Mouse (Mus musculus) C2C12 (cell line): ENCODE results near the gene Gys1.

Experiments used
- CEBPB ChIP-seq: IDR thresholded peaks from one replicate; pipeline ENCODE4 v1.6.1; 2011; ENCODE audit warnings: low read depth, mild to moderate bottlenecking, control low read depth, moderate library complexity
- CTCF ChIP-seq: IDR thresholded peaks from one replicate; pipeline ENCODE4 v1.5.1; 2011; ENCODE audit not compliant: control insufficient read depth, insufficient read depth, insufficient read length
- FOSL1 ChIP-seq: IDR thresholded peaks from one replicate; pipeline ENCODE4 v1.8.0; 2011; ENCODE audit warnings: mild to moderate bottlenecking, low read length; ENCODE audit not compliant: poor library complexity, insufficient read depth, severe bottlenecking
- MAX ChIP-seq: IDR thresholded peaks from one replicate; pipeline ENCODE4 v1.6.1; 2011; ENCODE audit warnings: mild to moderate bottlenecking, control low read depth
- USF1 ChIP-seq: IDR thresholded peaks from one replicate; pipeline ENCODE4 v1.6.1; 2011; ENCODE audit warnings: low read depth, mild to moderate bottlenecking, control low read depth, moderate library complexity

GRCm38 (mm10) chr7:45446589-45446988 lies 11.9 kb downstream of the Gys1 start:
- TF ChIP-seq CEBPB (no peak), CTCF (no peak), FOSL1 (no peak), USF1 (no peak), MAX (no peak)
